Mouse (Mus musculus): ENCODE results near the gene Tcte1. TPM values are rescaled to one million over a fixed set of nuclear protein-coding genes. Genes with fewer than 3 reads are reported as not detected.

Tcte1 gene
- total and polyA plus RNA-seq, 2 experiments from 2014 or later: 1.2 to 4.2 TPM

- H3K27ac ChIP-seq (ENCODE audit: low read depth, low read length): no peak overlapping the region
- no peak overlapping the region for H3K4me3 ChIP-seq (ENCODE audit: low read depth, low read length)
- no peak overlapping the region for H3K9ac ChIP-seq (replicated peaks; ENCODE audit: low read length, poor library complexity, severe bottlenecking)
- no peaks in the 10 kb centered on the region for H3K36me3 ChIP-seq (ENCODE audit: insufficient read depth, low read length)
- peaks cover 8% of the 10 kb centered on the region for H3K27me3 ChIP-seq (ENCODE audit: insufficient read depth, low read length)
- peaks cover 7% of the 10 kb centered on the region; the same call in 1 of the 2 replicates for H3K4me1 ChIP-seq (ENCODE audit: insufficient read depth, low read length)
- no peaks in the 10 kb centered on the region for H3K9me3 ChIP-seq (ENCODE audit: low read length)
- no peak for DNase-seq (ENCODE audit: low spot score)
- ATAC-seq (ENCODE audit: low FRiP score): no peak
- H3K4me2 ChIP-seq (ENCODE audit: low read depth, low read length, poor library complexity, severe bottlenecking): no peak overlapping the region
- TF ChIP-seq CTCF (IDR thresholded peaks at IDR 0.05): no peak
- 95% methylated on average over 7 of the region's 7 CpGs for WGBS
Measured at GRCm38 (mm10) chr17:45589236-45589635, 66.0 kb downstream of the Tcte1 start.

DNA sequence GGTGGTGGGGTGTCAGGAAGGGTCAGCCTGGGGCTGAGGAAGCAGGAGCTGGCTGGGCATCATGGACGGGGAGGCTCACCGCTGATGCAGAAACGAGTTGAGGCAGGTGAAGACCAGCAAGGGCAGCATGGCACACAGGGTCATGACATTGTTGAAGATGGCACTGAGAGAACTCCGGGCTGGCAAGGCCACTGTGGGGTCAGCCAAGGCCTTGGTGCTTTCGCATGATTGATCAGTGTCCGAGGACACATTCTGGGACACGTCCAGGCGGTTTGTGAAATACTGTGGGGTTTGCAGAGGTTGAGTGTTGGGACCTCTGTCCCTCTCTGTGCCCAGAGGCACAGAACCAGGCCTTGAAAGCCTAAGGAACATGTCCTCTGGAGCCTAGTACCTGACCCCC is 66.6 kb downstream of the Tcte1 start:
- H3K27ac ChIP-seq (ENCODE audit: low read depth, low read length): no peak overlapping the region
- 94% methylated on average over 8 of the region's 8 CpGs for WGBS
- H3K4me2 ChIP-seq (ENCODE audit: low read depth, low read length, poor library complexity, severe bottlenecking): no peak overlapping the region
- peaks cover 12% of the 10 kb centered on the region for H3K4me1 ChIP-seq (ENCODE audit: insufficient read depth, low read length)
- no peaks in the 10 kb centered on the region for H3K9me3 ChIP-seq (ENCODE audit: low read length)
- H3K9ac ChIP-seq (replicated peaks; ENCODE audit: low read length, poor library complexity, severe bottlenecking): no peak overlapping the region
- no peak for TF ChIP-seq CTCF (IDR thresholded peaks at IDR 0.05)
- DNase-seq (ENCODE audit: low spot score) (no peak), ATAC-seq (ENCODE audit: low FRiP score) (no peak)
- peaks cover 8% of the 10 kb centered on the region for H3K27me3 ChIP-seq (ENCODE audit: insufficient read depth, low read length)
- no peaks in the 10 kb centered on the region for H3K36me3 ChIP-seq (ENCODE audit: insufficient read depth, low read length)
- H3K4me3 ChIP-seq (ENCODE audit: low read depth, low read length): no peak overlapping the region

DNA sequence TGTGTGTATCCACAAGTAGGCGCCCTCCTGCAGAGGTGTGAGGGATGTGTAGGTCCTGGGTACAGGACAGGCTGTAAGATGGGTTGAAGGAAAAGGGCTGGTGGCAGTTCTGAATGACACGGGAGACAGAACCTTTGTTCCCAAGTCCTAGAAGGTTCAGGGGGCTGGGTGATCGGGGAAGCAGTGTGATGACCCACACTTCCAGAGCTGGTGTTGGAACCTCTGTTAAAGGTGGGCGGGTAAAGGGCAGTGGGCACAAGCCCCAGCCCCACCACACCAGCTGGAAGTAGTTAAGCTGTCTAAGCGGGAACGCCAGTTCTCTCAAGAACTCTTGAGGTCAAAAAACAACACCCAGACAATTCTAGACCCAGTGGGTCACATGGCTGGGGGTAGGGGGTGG is 67.2 kb downstream of the Tcte1 start:
- H3K27ac ChIP-seq (ENCODE audit: low read depth, low read length): no peak overlapping the region
- H3K4me2 ChIP-seq (ENCODE audit: low read depth, low read length, poor library complexity, severe bottlenecking): no peak overlapping the region
- no peaks in the 10 kb centered on the region for H3K9me3 ChIP-seq (ENCODE audit: low read length)
- no peaks in the 10 kb centered on the region for H3K36me3 ChIP-seq (ENCODE audit: insufficient read depth, low read length)
- DNase-seq (ENCODE audit: low spot score) (no peak), ATAC-seq (ENCODE audit: low FRiP score) (no peak)
- WGBS: 81% methylated on average over 6 of the region's 6 CpGs
- H3K9ac ChIP-seq (replicated peaks; ENCODE audit: low read length, poor library complexity, severe bottlenecking): no peak overlapping the region
- no peak for TF ChIP-seq CTCF (IDR thresholded peaks at IDR 0.05)
- H3K27me3 ChIP-seq (ENCODE audit: insufficient read depth, low read length): peaks cover 8% of the 10 kb centered on the region
- H3K4me1 ChIP-seq (ENCODE audit: insufficient read depth, low read length): peaks cover 15% of the 10 kb centered on the region
- H3K4me3 ChIP-seq (ENCODE audit: low read depth, low read length): no peak overlapping the region

DNA sequence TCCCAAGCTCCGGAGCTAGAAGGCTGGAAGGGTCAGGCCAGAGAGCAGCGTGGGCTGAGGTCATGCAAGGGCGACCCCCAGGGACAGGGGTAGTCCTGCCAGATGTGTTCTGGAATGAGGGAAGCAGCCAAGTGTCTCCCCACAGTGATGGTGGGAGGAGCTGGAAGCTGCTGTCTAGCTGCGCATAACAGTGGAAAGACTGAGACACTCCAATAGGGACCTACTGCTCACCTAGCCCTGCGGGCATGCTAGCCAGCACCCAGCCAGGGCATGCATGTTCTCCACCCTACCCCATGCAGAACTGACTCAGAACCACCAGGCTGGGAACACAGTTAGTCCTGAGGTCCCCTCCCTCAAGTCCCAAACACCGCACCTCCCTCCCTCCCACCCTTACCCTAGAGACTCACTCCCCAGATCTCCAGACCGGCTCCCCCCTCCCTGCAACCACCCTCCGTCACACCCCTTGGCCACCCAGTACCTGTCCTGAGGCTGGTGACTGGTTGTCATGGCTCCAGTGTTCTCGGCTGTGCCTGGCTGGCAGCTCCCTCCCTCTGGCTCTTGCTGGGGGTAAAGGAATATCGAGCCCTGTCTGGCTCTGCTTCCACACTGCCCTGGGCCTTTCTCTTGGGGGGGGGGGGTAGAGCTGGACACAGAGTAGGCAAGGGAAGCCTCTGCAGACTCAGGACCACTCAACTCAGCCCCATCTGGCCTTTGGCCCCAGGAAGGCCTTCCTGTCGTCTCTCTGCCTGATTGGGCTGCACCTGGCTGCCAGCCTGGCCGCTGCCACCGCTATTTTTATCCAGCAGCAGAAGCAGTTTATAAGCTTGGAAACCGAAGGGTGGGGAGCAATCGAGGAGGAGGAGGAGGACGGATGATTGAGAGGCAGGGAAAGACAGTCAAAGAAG is 68.7 kb downstream of the Tcte1 start:
- 59% methylated on average over 16 of the region's 16 CpGs for WGBS
- no peak for TF ChIP-seq CTCF (IDR thresholded peaks at IDR 0.05)

More for the DNA sequence above, 68.7 kb downstream of the Tcte1 start:
- no peak overlapping the region for H3K4me3 ChIP-seq (ENCODE audit: low read depth, low read length)
- ATAC-seq (ENCODE audit: low FRiP score) (0 out of 2 replicates have a peak, but pooled peaks have one; percentile 2), DNase-seq (ENCODE audit: low spot score) (no peak)
- no peaks in the 10 kb centered on the region for H3K36me3 ChIP-seq (ENCODE audit: insufficient read depth, low read length)
- H3K4me2 ChIP-seq (ENCODE audit: low read depth, low read length, poor library complexity, severe bottlenecking): peak overlapping the region; percentile 24
- peak overlapping the region; percentile 29; the same call in 1 of the 2 replicates for H3K9ac ChIP-seq (replicated peaks; ENCODE audit: low read length, poor library complexity, severe bottlenecking)
- no peak overlapping the region for H3K27ac ChIP-seq (ENCODE audit: low read depth, low read length)
- H3K9me3 ChIP-seq (ENCODE audit: low read length): no peaks in the 10 kb centered on the region
- peaks cover 15% of the 10 kb centered on the region for H3K4me1 ChIP-seq (ENCODE audit: insufficient read depth, low read length)
- H3K27me3 ChIP-seq (ENCODE audit: insufficient read depth, low read length): peaks cover 8% of the 10 kb centered on the region

Other genes starting within 250 kb of the Tcte1 start
- 36.7 and 47.4 TPM in 2 replicates for gene Cdc5l, start 89.7 kb upstream of the Tcte1 start, total RNA-seq (2014; rRNA removed)
- 54.3 and 57.9 TPM in 2 replicates for gene Cdc5l, start 89.7 kb upstream of the Tcte1 start, polyA plus RNA-seq (2015; fragmentation: Nextera tagmentation; extraction: Ambion mirVana)
- 2.3 and 5.8 TPM in 2 replicates for gene Spats1, start 48.0 kb upstream of the Tcte1 start, total RNA-seq (2014; rRNA removed)
- 3.4 and 3.6 TPM in 2 replicates for gene Spats1, start 48.0 kb upstream of the Tcte1 start, polyA plus RNA-seq (2015; fragmentation: Nextera tagmentation; extraction: Ambion mirVana)
- 19.8 and 31.4 TPM in 2 replicates for gene Aars2, start 16.6 kb upstream of the Tcte1 start, total RNA-seq (2014; rRNA removed)
- 13.9 and 15.2 TPM in 2 replicates for gene Aars2, start 16.6 kb upstream of the Tcte1 start, polyA plus RNA-seq (2015; fragmentation: Nextera tagmentation; extraction: Ambion mirVana)
- 77.9 and 95.6 TPM in 2 replicates for gene Tmem151b, start 26.2 kb downstream of the Tcte1 start, total RNA-seq (2014; rRNA removed)
- gene Tmem151b, start 26.2 kb downstream of the Tcte1 start, polyA plus RNA-seq (2015; fragmentation: Nextera tagmentation; extraction: Ambion mirVana): 29.1 and 30.7 TPM in 2 replicates
- gene Nfkbie, start 32.3 kb downstream of the Tcte1 start, total RNA-seq (2014; rRNA removed): 2.0 and 4.8 TPM in 2 replicates
- 2.5 and 3.1 TPM in 2 replicates for gene Nfkbie, start 32.3 kb downstream of the Tcte1 start, polyA plus RNA-seq (2015; fragmentation: Nextera tagmentation; extraction: Ambion mirVana)
- 91.7 and 113 TPM in 2 replicates for gene Slc35b2, start 40.4 kb downstream of the Tcte1 start, total RNA-seq (2014; rRNA removed)
- gene Slc35b2, start 40.4 kb downstream of the Tcte1 start, polyA plus RNA-seq (2015; fragmentation: Nextera tagmentation; extraction: Ambion mirVana): 71.8 and 75.3 TPM in 2 replicates
- gene Hsp90ab1, start 49.8 kb downstream of the Tcte1 start, total RNA-seq (2014; rRNA removed): 1,063 and 1,068 TPM in 2 replicates
- 1,368 and 1,371 TPM in 2 replicates for gene Hsp90ab1, start 49.8 kb downstream of the Tcte1 start, polyA plus RNA-seq (2015; fragmentation: Nextera tagmentation; extraction: Ambion mirVana)
- 45.3 and 82.1 TPM in 2 replicates for gene Slc29a1, start 76.2 kb downstream of the Tcte1 start, total RNA-seq (2014; rRNA removed)
- 38.4 TPM in 2 replicates for gene Slc29a1, start 76.2 kb downstream of the Tcte1 start, polyA plus RNA-seq (2015; fragmentation: Nextera tagmentation; extraction: Ambion mirVana)
- gene Mymx, start 78.7 kb downstream of the Tcte1 start, total RNA-seq (2014; rRNA removed): not detected in 2 replicates
- gene Mymx, start 78.7 kb downstream of the Tcte1 start, polyA plus RNA-seq (2015; fragmentation: Nextera tagmentation; extraction: Ambion mirVana): not detected in 2 replicates
- 1.2 and 1.4 TPM in 2 replicates for gene Capn11, start 135.9 kb downstream of the Tcte1 start, total RNA-seq (2014; rRNA removed)
- 0.19 and 1.4 TPM in 2 replicates for gene Capn11, start 135.9 kb downstream of the Tcte1 start, polyA plus RNA-seq (2015; fragmentation: Nextera tagmentation; extraction: Ambion mirVana)
- 41.9 and 42.8 TPM in 2 replicates for gene Mrpl14, start 162.9 kb downstream of the Tcte1 start, total RNA-seq (2014; rRNA removed)
- gene Mrpl14, start 162.9 kb downstream of the Tcte1 start, polyA plus RNA-seq (2015; fragmentation: Nextera tagmentation; extraction: Ambion mirVana): 113 and 114 TPM in 2 replicates
- 213 and 264 TPM in 2 replicates for gene Tmem63b, start 163.5 kb downstream of the Tcte1 start, total RNA-seq (2014; rRNA removed)
- gene Tmem63b, start 163.5 kb downstream of the Tcte1 start, polyA plus RNA-seq (2015; fragmentation: Nextera tagmentation; extraction: Ambion mirVana): 149 and 153 TPM in 2 replicates
- gene 1600014C23Rik, start 210.4 kb downstream of the Tcte1 start, total RNA-seq (2014; rRNA removed): not detected in 2 replicates
- 0.67 TPM in 1 of 2 replicates, not detected in the other for gene 1600014C23Rik, start 210.4 kb downstream of the Tcte1 start, polyA plus RNA-seq (2015; fragmentation: Nextera tagmentation; extraction: Ambion mirVana)

Data from midbrain, postnatal 0 days (tissue).